Mouse (Mus musculus) liver, embryonic 16.5 days (tissue): ENCODE measurements around the gene Eef1akmt1. TPM values are rescaled to one million over a fixed set of nuclear protein-coding genes. Genes with fewer than 3 reads are reported as not detected.

Source experiments
- ATAC-seq: fragments of 200-750 bp; cut with Nextera tagmentation; 2 replicates; pipeline ENCODE4 v1.8.0; 2017; ENCODE audit warnings: low read depth, mild to moderate bottlenecking, moderate number of reproducible peaks, moderate library complexity
- H3K27ac ChIP-seq: fragments of 300-500 bp; sonication (generic); 2 replicates; pipeline ENCODE4 v1.5.1; 2014; ENCODE audit warnings: mild to moderate bottlenecking, low read length
- H3K27me3 ChIP-seq: fragments of 300-500 bp; sonication (generic); 2 replicates; pipeline ENCODE4 v1.6.1; 2014; ENCODE audit warnings: low read depth, low read length, mixed read lengths; ENCODE audit not compliant: control insufficient read depth, insufficient read depth
- H3K36me3 ChIP-seq: fragments of 300-500 bp; sonication (generic); 2 replicates; pipeline ENCODE4 v1.6.1; 2014; ENCODE audit warnings: mild to moderate bottlenecking; ENCODE audit not compliant: control insufficient read depth, insufficient read depth
- H3K4me1 ChIP-seq: fragments of 300-500 bp; sonication (generic); 2 replicates; pipeline ENCODE4 v1.6.1; 2014; ENCODE audit warnings: low read depth, low read length, mixed read lengths; ENCODE audit not compliant: control insufficient read depth
- H3K4me2 ChIP-seq: fragments of 300-500 bp; sonication (generic); 2 replicates; pipeline ENCODE4 v1.6.1; 2014; ENCODE audit warnings: low read depth, low read length, mixed read lengths
- H3K4me3 ChIP-seq: fragments of 300-500 bp; sonication (generic); 2 replicates; pipeline ENCODE4 v1.5.1; 2014; ENCODE audit warnings: low read depth, mild to moderate bottlenecking, low read length
- H3K9ac ChIP-seq: fragments of 300-500 bp; sonication (generic); 2 replicates; pipeline ENCODE4 v1.6.1; 2014; ENCODE audit warnings: low read depth, low read length
- H3K9me3 ChIP-seq: fragments of 300-500 bp; sonication (generic); replicated peaks from 2 replicates; pipeline ENCODE4 v1.6.1; 2016; ENCODE audit warnings: low read length; ENCODE audit not compliant: control insufficient read depth
- WGBS: fragments of 180-500 bp; shearing (Covaris S2); extraction: QIAGEN DNeasy Blood & Tissue Kit; methylation state at CpG from one replicate; pipeline ENCODE4 v1.1.7; 2014; ENCODE audit not compliant: insufficient replicate concordance; 5-methylcytosine and 5-hydroxymethylcytosine counted together
- polyA plus RNA-seq: library from polyadenylated mRNA; unstranded; fragments of >200 nt; fragmentation: Nextera tagmentation; extraction: Ambion mirVana; gene quantifications from 2 replicates; pipeline ENCODE4 v1.2.1, GENCODE M21; 2015

The Eef1akmt1 gene
- polyA plus RNA-seq, 1 experiment from 2014 or later, result 23.9 TPM

DNA sequence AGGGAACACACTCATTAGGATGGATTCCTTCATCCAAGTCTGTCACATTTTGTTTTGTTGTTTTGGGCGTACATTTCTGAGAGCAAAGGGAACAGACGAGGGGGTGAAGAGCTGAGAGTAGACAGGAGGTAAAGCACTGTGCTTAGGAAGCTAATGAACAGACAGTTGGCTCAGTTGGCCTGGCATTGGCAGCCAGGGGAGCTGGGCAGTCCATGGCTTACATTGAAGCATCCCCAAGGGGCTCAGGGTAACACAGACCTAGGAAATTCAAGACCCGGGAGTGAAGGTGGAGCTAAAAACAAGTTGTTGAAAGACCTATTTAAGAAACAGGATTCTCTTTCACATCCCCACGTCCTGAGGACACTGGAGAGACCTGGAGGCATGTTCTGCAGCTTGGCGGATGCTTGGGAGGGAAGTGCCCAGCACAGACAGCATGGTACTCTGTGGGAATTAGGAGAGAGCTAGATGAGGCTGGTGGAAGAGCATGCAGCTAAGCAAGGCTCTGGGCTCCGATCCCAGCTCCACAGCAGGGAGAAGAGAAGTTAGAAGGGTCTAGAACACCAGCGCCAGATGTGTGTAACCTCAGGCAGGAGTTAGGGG, 15.8 kb downstream of the Eef1akmt1 start:
- H3K9me3 ChIP-seq, result no peaks in the 10 kb centered on the region
- H3K36me3 ChIP-seq, result no peaks in the 10 kb centered on the region
- no peak for ATAC-seq
- no peaks in the 10 kb centered on the region; the same call in 1 of the 2 replicates for H3K4me1 ChIP-seq
- no peak overlapping the region for H3K9ac ChIP-seq
- WGBS, result 75% methylated on average over 7 of the region's 7 CpGs
- H3K27me3 ChIP-seq, result no peaks in the 10 kb centered on the region
- no peak overlapping the region for H3K4me3 ChIP-seq
- H3K4me2 ChIP-seq, result no peak overlapping the region
- no peak overlapping the region for H3K27ac ChIP-seq

DNA sequence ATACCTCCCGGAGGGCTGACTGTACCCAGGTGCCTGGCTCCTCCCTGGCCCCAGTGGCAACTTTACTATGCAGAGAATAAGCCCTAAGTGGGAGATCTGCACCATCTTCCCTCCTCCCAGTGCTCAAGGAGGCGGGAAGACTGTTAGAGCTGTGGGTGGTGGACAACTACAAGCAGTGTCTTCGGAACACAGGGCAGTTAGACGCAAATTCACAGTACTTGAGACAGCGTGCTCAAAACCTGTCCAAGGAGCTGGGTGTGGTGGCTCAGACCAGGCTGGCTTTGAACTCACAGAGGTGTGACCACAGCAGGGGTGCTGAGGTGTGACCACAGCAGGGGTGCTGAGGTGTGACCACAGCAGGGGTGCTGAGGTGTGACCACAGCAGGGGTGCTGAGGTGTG, 17.0 kb downstream of the Eef1akmt1 start:
- Histone ChIP-seq H3K4me2 (no peak overlapping the region), H3K27me3 (no peaks in the 10 kb centered on the region), H3K4me3 (no peak overlapping the region), H3K9ac (no peak overlapping the region), H3K4me1 (no peaks in the 10 kb centered on the region), H3K27ac (no peak overlapping the region), H3K36me3 (no peaks in the 10 kb centered on the region; the same call in 1 of the 2 replicates), H3K9me3 (no peaks in the 10 kb centered on the region)
- no peak for ATAC-seq
- WGBS, result 84% methylated on average over 5 of the region's 5 CpGs

DNA sequence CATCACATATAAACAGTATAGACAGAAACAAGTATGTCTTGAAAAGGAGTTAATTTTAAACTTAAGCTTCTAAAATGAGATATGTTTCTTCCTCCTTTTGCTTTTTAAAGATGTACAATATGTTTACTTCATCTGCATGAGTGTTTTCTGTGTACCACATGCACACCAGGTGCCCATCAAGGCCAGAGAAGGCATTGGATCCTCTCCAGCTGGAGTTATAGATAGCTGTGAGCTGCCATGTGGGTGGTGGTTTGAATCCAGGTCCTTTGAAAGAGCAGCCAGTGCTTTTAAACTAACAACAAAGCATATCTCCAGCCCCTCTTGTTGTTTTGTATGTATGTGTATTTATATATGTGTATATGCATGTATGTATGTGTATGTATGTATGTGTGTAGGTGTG, 18.5 kb downstream of the Eef1akmt1 start:
- Histone ChIP-seq H3K36me3 (no peaks in the 10 kb centered on the region; the same call in 1 of the 2 replicates), H3K4me1 (no peaks in the 10 kb centered on the region), H3K9me3 (no peaks in the 10 kb centered on the region), H3K27me3 (no peaks in the 10 kb centered on the region), H3K9ac (no peak overlapping the region), H3K4me2 (no peak overlapping the region), H3K27ac (no peak overlapping the region), H3K4me3 (no peak overlapping the region)
- no peak for ATAC-seq

DNA sequence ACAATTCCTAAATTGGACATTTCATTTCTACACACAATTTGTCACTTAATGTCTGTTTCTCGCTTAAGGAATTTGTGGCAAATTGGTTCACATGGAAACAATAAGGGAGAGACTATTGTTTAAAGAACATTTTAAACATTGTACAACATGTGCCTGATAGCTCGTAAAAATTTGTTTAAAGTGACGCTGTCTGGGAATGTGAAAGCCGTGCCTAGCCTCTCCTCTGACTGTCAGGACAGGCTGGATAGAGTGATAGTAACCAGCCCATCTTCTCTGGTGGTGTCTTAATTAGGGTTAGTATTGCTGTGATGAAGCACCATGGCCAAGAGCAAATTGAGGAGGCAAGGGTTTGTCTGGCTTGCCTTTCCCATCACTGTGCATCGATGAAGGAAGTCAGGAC, 24.4 kb downstream of the Eef1akmt1 start:
- ATAC-seq, result no peak
- H3K4me2 ChIP-seq, result no peak overlapping the region
- peaks cover 2% of the 10 kb centered on the region; the same call in 1 of the 2 replicates for H3K4me1 ChIP-seq
- 67% methylated on average over 5 of the region's 5 CpGs for WGBS
- no peak overlapping the region for H3K27ac ChIP-seq
- H3K9ac ChIP-seq, result no peak overlapping the region
- no peaks in the 10 kb centered on the region for H3K9me3 ChIP-seq
- no peak overlapping the region for H3K4me3 ChIP-seq
- no peaks in the 10 kb centered on the region; the same call in 1 of the 2 replicates for H3K36me3 ChIP-seq
- H3K27me3 ChIP-seq, result no peaks in the 10 kb centered on the region

DNA sequence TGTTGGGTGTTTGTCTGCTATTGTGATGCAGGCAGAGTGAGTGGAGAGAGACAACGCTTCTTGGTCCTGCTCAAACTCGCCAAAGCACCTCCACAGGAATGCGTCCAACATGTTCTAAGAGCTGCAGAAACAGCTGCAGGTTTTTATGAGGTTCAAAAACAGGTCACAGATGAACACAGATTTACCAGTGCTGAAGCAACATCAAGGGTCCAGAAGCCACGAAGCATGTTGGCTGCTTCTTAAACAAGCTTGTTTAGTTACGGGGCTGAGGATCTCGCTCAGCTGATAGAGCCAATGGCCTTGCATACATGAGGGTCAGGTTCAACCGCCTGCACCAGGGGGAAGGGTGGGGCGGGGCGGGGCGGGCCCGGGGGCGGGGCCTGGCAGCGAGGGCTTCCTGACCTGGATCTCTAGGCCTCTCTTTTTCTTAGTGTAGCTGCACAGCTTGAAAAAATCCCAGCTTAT, 24.8 kb downstream of the Eef1akmt1 start:
- no peaks in the 10 kb centered on the region; the same call in 1 of the 2 replicates for H3K36me3 ChIP-seq
- peak overlapping the region; percentile 34; the same call in 1 of the 2 replicates for H3K4me2 ChIP-seq
- WGBS, result 24% methylated on average over 13 of the region's 13 CpGs
- no peak overlapping the region for H3K4me3 ChIP-seq
- H3K9ac ChIP-seq, result no peak overlapping the region
- no peaks in the 10 kb centered on the region for H3K9me3 ChIP-seq
- H3K27ac ChIP-seq, result no peak overlapping the region
- peak; percentile 71 for ATAC-seq
- no peaks in the 10 kb centered on the region for H3K27me3 ChIP-seq
- peaks cover 2% of the 10 kb centered on the region; the same call in 1 of the 2 replicates for H3K4me1 ChIP-seq

DNA sequence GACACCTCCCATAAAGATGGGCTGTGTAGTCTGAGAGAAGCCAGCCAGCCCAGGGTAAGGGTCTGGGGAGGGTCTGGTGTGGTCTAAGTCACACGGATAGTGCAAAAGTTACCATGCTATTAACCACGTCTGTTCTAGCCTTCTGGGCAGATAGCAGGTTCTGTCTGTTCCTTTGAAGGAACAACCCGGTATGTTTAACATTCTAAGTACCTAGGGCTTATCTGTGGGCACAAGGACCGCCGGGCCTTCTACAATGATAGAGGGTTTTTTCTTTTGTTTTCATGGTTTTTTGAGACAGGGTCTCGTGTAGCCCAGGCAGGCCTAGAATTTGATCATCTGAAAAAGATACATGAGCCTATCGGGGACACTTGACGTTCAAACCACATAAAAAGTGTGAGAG, 25.3 kb downstream of the Eef1akmt1 start:
- 46% methylated on average over 8 of the region's 8 CpGs for WGBS
- peaks cover 2% of the 10 kb centered on the region; the same call in 1 of the 2 replicates for H3K4me1 ChIP-seq
- no peak overlapping the region for H3K4me2 ChIP-seq
- H3K36me3 ChIP-seq, result no peaks in the 10 kb centered on the region; the same call in 1 of the 2 replicates
- no peak overlapping the region for H3K4me3 ChIP-seq
- H3K27ac ChIP-seq, result no peak overlapping the region
- H3K27me3 ChIP-seq, result no peaks in the 10 kb centered on the region
- H3K9ac ChIP-seq, result no peak overlapping the region
- no peak for ATAC-seq
- H3K9me3 ChIP-seq, result no peaks in the 10 kb centered on the region

DNA sequence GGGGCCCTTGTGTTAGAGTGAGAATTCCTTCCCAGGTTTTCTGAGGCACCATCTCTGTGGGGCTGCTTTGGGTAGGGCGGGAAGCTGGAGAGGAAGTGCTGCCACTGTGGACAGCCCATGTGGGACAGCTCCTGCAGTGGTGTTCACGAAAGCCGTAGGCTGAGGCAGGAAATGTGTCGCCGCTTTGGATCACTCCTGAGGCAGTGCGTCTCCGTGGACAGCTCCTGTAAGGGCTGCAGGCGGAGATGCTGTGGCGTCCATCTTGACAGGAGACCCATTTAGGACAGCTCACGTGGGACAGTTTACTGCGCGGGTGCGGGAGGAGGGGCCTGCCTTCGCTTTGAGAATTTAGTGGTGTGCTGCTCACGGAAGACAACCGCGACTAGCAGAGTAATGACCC, 25.9 kb downstream of the Eef1akmt1 start:
- Histone ChIP-seq H3K9ac (no peak overlapping the region), H3K36me3 (no peaks in the 10 kb centered on the region; the same call in 1 of the 2 replicates), H3K27ac (no peak overlapping the region), H3K4me1 (peaks cover 2% of the 10 kb centered on the region; the same call in 1 of the 2 replicates), H3K4me3 (no peak overlapping the region), H3K27me3 (no peaks in the 10 kb centered on the region), H3K9me3 (no peaks in the 10 kb centered on the region), H3K4me2 (no peak overlapping the region)
- WGBS, result 71% methylated on average over 17 of the region's 17 CpGs
- ATAC-seq, result no peak

DNA sequence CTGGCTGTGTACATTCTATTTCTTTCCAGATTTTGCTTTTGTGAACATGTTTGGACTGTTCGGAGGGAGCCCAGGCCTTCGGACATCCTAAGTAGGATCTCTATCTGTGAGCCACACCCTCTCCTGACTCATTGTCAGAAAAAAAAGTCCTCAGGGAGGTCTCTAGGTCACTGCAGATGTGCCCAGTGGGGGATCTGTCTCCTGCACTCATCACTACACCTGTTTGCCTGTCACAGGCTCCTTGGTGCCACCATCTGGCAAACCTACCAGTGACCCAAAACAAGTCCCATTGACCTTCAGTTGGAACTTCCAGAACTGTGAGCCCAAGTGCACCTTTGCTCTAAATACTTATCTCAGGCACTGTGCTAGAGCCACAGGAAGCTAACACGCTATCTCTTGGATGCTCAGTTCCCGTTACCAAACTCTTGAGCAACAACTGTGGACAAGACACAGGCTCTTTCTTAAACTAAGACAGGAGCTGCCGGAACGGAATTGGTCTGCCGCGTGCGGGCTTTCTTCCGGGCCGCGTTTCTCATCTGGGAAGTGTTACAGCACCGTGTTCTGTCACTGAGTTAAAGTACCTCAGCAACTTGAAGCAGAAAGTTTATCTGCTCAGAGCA, 27.9 kb downstream of the Eef1akmt1 start:
- Histone ChIP-seq H3K36me3 (no peaks in the 10 kb centered on the region), H3K4me3 (no peak overlapping the region), H3K4me1 (peaks cover 2% of the 10 kb centered on the region; the same call in 1 of the 2 replicates), H3K27ac (no peak overlapping the region), H3K27me3 (no peaks in the 10 kb centered on the region), H3K9ac (no peak overlapping the region), H3K9me3 (no peaks in the 10 kb centered on the region), H3K4me2 (no peak overlapping the region)
- no peak for ATAC-seq
- 57% methylated on average over 13 of the region's 13 CpGs for WGBS

DNA sequence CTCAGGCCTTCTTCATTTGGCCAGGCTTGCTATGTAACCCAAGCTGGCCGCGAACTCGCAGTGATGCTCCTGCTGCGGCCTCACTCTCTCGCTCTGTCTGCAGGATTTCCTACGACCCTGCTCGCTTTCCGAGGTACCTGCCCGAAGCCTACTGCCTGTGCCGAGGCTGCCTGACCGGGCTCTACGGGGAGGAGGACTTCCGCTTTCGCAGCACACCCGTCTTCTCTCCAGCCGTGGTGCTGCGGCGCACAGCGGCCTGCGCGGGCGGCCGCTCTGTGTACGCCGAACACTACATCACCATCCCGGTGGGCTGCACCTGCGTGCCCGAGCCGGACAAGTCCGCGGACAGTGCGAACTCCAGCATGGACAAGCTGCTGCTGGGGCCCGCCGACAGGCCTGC, 29.2 kb downstream of the Eef1akmt1 start:
- WGBS, result 64% methylated on average over 34 of the region's 34 CpGs
- no peaks in the 10 kb centered on the region for H3K27me3 ChIP-seq
- no peak overlapping the region for H3K9ac ChIP-seq
- peaks cover 2% of the 10 kb centered on the region; the same call in 1 of the 2 replicates for H3K4me1 ChIP-seq
- no peak overlapping the region for H3K4me3 ChIP-seq
- no peaks in the 10 kb centered on the region for H3K9me3 ChIP-seq
- H3K27ac ChIP-seq, result no peak overlapping the region
- 0 out of 2 replicates have a peak overlapping the region, but pooled peaks have one; percentile 4 for H3K4me2 ChIP-seq
- no peak for ATAC-seq
- no peaks in the 10 kb centered on the region for H3K36me3 ChIP-seq
